Mouse (Mus musculus): ENCODE measurements at regions not wholly inside any gene's neighbourhood (a gene's known extent, or its start where the extent isn't known, plus 50 kb on each side); places are given as distances from the start of the nearest gene placed in this dataset.
A peak's percentile ranks its signal among the peaks of the same experiment; 100 is the strongest.

DNA sequence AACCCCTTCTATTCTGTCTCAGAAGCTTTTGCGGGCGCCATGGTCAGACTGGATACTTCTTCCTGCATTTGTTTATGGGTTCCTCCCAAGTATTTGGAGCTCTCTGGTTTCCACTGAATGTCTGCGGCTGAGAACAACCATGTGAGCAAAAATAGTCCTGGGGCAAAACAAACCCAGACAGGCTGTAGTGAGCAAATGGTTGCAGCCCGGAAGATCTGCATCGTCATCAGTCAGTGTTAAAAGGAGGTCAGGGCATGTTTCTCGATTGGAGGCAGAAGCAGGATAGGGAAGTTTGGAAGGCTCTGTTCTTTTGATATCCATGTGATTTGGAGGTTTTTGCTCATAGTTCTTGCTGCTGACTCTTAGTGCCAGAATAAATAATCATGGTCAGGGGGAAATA is 492.1 kb upstream of the Jag1 start:
- DNase-seq (ENCODE audit: low spot score in 2 of 2), result no peak

DNA sequence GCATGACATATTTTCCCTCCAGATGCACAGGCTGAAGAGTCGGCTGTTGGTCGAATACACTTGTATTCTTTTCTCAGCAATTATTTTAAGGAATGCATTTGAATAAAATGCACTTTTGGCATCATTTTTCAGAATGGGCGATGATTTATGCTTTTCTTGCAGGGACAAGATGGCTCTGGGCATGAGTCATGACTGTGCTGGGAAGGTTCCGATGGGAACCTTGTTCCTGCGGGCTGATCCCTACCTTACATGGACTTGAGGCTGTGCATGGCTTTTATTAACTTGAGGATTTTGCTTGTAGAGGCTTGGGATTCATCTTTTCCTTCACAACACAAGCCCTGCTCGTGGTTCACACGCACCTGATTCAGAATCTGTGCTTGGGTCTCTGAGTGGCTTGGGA is 481.7 kb upstream of the Jag1 start:
- no peak for DNase-seq (ENCODE audit: low spot score in 2 of 2)

DNA sequence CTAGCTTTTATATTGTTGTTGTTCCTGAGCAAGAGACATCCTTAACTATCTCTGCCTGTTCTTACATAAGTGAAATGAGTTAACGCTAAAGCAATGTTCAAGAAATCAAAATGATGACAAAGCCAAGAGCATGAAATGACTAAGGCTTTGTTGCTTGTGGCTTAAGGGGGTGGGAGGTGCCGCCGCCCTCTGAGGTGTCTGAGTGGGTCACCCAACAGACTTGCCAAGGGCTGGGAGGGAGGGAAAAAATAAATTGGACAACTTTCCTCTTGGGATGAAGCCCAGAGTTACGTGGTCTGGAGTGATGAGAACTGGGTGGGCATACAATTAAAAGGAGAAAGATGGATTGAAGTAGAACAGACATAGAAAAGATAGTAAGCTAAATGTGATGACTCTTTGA is 478.1 kb upstream of the Jag1 start:
- peak in 1 of 2 experiments; percentile 17 for DNase-seq (ENCODE audit: low spot score in 2 of 2)

DNA sequence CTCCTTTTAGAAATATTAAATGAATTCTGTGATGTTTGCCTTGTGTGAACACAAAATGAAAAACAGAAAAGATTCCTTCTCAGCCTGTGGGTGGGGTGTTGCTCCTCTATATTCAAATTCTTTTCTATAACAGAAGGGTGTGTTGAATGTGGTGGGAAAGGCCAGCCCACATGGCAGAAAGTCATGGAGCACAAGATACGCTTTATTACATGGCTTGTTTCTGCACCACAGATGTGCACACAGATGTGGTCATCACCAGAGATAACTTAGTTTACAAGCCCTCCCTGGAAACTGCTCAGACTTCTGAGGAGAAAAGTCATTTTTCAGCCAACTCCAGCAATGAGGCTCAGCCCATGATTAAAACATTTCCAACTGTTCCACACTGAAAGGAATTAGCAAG is 475.1 kb upstream of the Jag1 start:
- peak; percentile 13 to 37 for DNase-seq (ENCODE audit: low spot score in 2 of 2)

- DNase-seq (ENCODE audit: low spot score in 2 of 2), result no peak
Measured at GRCm38 (mm10) chr2:137581491-137581890, 465.0 kb upstream of the Jag1 start.

DNA sequence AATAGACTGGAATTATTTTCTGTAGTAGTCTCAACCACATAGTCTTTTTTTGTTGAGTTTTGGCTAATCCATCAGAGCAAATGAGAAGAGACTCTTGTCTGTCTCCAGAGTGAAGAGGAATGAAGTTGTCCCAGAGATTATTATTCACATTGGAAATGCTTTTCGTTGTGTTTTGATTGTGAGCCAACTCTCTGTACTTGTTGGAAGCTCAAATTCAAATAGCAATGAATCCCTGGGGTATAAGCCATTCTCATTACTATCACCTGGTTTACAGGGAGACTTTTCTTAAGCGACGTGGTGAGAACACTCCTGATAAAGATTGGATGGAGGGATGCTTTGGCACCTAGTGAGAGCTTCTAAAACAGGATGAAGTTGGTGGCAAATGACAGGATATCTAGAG is 459.3 kb upstream of the Jag1 start:
- no peak for DNase-seq (ENCODE audit: low spot score in 2 of 2)

DNA sequence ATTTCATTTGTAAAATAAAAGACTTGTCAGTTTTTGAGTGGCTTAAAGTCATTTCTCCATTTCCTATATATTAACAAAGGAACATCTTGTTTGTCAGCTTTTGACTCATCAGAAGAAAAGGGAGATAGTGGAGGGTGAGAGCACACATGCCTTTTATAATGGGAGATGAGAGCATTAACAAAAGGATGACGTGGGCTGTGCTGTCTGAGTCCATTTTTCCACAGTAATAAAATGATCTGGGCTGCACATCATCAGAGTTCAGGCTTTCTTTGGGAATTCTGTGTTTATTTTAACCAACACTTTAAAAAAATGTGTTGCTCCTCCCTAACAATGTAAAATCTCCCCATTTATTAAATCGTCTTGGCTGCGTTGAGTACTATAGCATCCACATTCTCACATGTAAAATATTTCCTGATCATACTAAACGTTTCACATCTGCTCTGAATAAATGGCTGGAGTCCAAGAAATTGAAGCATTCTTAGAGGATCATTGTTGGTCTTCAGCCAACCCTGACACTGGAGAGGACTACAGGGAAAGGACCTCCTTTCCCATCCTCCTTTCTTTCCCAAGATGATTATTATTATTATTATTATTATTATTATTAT is 458.5 kb upstream of the Jag1 start:
- no peak for DNase-seq (ENCODE audit: low spot score in 2 of 2)

GRCm38 (mm10) chr2:137571146-137571545 is 454.7 kb upstream of the Jag1 start:
- DNase-seq (ENCODE audit: low spot score in 2 of 2), result no peak

DNA sequence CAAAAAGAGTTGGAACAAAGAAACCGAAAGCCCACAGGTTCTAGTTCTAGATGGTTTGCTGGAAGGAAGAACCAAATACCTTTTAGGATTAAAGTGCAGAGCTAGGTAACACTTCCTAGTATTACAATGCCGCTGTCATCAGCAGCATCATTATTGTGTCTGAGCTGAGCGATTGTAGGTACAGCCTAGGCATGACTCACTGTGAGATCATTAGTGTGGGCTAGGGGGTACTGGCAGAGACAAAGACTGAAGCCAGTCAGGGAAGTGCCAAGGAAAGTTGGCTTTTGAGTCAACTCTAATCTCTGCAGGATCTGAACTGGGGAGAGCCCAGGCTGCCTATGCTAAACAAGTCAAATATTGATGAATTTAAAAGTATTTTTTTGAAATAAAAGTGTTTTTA is 450.2 kb upstream of the Jag1 start:
- no peak for DNase-seq (ENCODE audit: low spot score in 2 of 2)

DNA sequence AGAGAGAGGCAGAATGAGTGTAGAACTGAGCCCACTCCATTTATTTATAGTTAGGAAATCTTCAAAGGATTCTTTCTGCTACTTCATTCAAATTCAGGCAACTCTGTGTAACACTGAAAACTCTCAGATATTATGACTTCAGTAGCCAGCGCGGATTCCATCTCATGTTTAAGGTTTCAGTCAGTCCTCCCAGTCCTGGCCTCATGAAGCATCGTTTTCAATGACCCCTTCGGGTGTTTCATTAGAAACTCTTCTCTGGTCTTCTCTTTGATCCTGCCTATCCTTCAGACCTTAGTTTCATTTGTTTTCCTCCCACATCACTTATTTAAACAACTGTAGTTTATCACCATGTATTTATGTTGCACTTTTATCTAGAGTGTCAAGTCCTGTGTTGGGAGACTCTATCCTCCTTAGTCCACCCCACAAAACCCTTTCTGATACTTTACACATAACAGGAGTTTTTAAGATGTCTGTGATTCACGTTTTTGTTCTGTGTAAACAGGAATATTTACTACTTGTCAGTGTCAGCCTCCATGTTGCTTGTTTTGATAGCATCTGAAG is 447.7 kb upstream of the Jag1 start:
- DNase-seq (ENCODE audit: low spot score in 2 of 2), result no peak

- no peak for DNase-seq (ENCODE audit: low spot score in 2 of 2)
Measured at GRCm38 (mm10) chr2:137560366-137560765, 443.9 kb upstream of the Jag1 start.

GRCm38 (mm10) chr2:137553871-137554270 is 437.4 kb upstream of the Jag1 start:
- DNase-seq (ENCODE audit: low spot score in 2 of 2), result no peak

DNA sequence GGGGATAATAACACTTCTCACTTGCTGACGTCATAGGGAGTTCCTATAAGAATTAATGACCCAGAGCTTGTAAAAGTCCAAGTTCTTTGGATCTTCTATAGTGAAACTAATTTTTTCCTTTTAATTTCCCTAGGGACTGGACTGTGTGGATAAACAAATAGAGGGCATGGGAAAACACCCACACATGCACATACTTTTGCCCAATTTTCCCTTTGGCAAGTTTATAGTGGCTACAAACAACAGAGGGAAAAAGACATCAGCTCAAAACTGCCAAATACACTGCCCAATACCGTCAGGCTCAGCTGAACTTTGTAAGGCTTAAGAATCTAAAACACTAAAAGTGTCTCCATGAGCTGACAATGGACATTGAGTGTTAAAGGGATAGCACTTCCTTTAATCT is 420.1 kb upstream of the Jag1 start:
- DNase-seq (ENCODE audit: low spot score in 2 of 2), result no peak

DNA sequence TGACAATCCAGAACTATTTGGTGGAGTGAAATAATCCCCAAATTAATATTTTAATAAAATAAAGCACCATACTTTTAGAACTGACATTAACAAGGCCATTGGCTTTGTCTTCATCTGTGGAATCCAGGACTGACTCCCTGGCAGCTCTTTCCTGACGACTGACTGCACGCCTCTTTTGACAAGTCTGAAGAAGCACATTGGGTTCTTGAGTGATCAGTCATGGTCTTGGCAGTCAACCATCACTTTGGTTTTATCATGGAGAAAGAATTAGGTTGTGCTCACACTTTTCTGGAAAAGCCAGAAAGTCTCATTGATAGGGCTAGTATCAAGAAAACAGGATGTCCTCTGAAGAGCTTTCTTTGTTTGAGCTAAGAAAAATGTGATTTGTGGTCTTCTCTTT is 399.8 kb upstream of the Jag1 start:
- no peak for DNase-seq (ENCODE audit: low spot score in 2 of 2)

DNA sequence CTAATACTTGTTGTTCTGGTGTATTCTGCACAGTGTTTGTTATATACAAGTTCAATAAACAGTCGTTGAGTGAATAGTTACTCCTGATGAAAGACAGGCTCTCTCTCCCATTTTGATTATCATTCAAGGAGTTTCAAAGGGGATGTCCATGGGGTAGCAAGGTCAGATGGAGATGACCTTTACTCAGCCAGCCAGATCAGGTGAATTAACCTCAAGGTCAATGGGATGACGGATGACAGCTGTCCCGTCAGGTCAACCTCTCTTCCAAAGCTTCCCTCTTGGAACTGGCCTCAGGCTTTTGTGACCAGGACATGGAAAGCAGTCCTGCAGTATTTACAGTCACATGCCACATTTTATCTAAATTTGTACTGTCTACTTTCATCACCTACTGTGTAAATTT is 398.6 kb upstream of the Jag1 start:
- no peak for DNase-seq (ENCODE audit: low spot score in 2 of 2)

DNA sequence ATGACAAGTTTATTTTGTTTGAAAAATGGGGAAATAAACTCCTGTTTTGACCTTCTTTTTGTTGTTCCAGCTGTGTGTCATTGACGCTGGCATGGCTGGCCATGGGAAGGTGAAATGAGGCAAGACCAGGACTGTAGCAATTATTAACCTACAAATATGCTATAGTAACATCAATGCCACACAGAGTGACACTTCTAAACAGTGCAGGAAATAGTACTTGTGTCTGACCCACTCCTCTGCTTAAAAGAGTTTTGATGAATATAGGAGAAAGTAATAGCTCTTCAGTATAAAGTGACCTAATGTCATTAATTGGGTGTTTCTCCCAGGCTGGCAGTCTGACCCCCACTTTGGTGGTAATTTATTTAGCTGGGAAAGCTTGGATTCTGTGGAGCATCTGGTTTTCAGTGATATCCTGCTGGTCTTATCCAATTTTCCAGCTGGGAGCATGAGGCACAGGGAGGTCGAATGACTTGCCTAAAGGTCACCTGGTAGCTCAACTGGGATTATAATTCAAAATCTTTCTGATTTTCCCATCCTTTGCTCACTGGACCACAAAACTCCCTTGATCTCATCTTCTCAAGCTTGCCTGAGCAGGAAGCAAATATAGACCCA is 397.6 kb upstream of the Jag1 start:
- DNase-seq (ENCODE audit: low spot score in 2 of 2), result no peak

GRCm38 (mm10) chr2:137510671-137511235 is 394.3 kb upstream of the Jag1 start:
- no peak for DNase-seq (ENCODE audit: low spot score in 2 of 2)

DNA sequence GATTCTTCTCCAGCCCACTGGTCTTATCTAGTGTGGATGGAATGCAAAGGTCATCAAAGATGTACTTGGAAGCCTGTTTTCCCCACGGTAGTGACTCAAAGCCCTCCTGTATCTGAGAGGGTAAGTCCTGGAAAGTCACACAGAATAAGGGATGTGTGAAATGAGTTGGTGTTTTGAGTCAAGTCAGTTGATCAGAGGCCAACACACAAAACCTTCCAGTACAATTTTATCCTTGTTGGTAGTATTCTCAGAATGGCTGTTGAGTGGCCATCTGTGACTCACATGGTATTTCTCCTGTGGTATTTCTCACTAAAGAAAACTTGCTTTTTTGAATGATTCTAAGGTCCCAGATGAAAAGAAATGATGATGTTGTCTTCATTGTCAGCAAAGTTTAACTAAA is 384.8 kb upstream of the Jag1 start:
- no peak for DNase-seq (ENCODE audit: low spot score in 2 of 2)

- no peak for DNase-seq (ENCODE audit: low spot score in 2 of 2)
Measured at GRCm38 (mm10) chr2:137497616-137498015, 381.2 kb upstream of the Jag1 start.

- DNase-seq (ENCODE audit: low spot score in 2 of 2), result no peak
Measured at GRCm38 (mm10) chr2:137493600-137493999, 377.2 kb upstream of the Jag1 start.

- no peak for DNase-seq (ENCODE audit: low spot score in 2 of 2)
Measured at GRCm38 (mm10) chr2:137489181-137489682, 372.8 kb upstream of the Jag1 start.

- DNase-seq (ENCODE audit: low spot score in 2 of 2), result no peak
Measured at GRCm38 (mm10) chr2:137468769-137469168, 352.3 kb upstream of the Jag1 start.
